Mouse (Mus musculus) retina, adult 2 months (tissue): Measurements from ENCODE around the gene Nup160.

Experiments used
- DNase-seq: peaks from one replicate; pipeline ENCODE4 v3.0.0-alpha.2; 2012; ENCODE audit warnings: low read depth, low spot score

Gene Nup160

GRCm38 (mm10) chr2:90745053-90745678 lies 68.2 kb downstream of the Nup160 start, which contains the start of gene Fnbp4:
Gene Fnbp4, plus strand, starts transcription at chr2:90745370.
- peak; percentile 97 for DNase-seq

GRCm38 (mm10) chr2:90745740-90746537 lies 68.9 kb downstream of the Nup160 start:
- DNase-seq = no peak

GRCm38 (mm10) chr2:90746538-90746865 lies 69.5 kb downstream of the Nup160 start:
- DNase-seq = no peak

GRCm38 (mm10) chr2:90747131-90747530 lies 70.1 kb downstream of the Nup160 start:
- no peak for DNase-seq

GRCm38 (mm10) chr2:90749676-90750459 lies 72.9 kb downstream of the Nup160 start:
- DNase-seq = no peak

- no peak for DNase-seq
Observed at GRCm38 (mm10) chr2:90753565-90753964, 76.5 kb downstream of the Nup160 start.

- DNase-seq = no peak
Observed at GRCm38 (mm10) chr2:90754188-90754587, 77.2 kb downstream of the Nup160 start.

GRCm38 (mm10) chr2:90765123-90765522 lies 88.1 kb downstream of the Nup160 start:
- DNase-seq = no peak

GRCm38 (mm10) chr2:90781323-90781722 lies 104.3 kb downstream of the Nup160 start:
- DNase-seq = no peak

- DNase-seq = no peak
Observed at GRCm38 (mm10) chr2:90781938-90782337, 104.9 kb downstream of the Nup160 start.

- no peak for DNase-seq
Observed at GRCm38 (mm10) chr2:90782458-90782857, 105.4 kb downstream of the Nup160 start, which contains the start of gene Agbl2. Gene Agbl2, plus strand, starts transcription at chr2:90782727.

- DNase-seq = no peak
Observed at GRCm38 (mm10) chr2:90782901-90783486, 106.0 kb downstream of the Nup160 start.
